Mouse (Mus musculus): Measurements from ENCODE around the gene Bcat2. TPM values are rescaled to one million over a fixed set of nuclear protein-coding genes. Genes with fewer than 3 reads are reported as not detected.

Bcat2 gene
- polyA plus RNA-seq, 1 experiment: 87.0 TPM

DNA sequence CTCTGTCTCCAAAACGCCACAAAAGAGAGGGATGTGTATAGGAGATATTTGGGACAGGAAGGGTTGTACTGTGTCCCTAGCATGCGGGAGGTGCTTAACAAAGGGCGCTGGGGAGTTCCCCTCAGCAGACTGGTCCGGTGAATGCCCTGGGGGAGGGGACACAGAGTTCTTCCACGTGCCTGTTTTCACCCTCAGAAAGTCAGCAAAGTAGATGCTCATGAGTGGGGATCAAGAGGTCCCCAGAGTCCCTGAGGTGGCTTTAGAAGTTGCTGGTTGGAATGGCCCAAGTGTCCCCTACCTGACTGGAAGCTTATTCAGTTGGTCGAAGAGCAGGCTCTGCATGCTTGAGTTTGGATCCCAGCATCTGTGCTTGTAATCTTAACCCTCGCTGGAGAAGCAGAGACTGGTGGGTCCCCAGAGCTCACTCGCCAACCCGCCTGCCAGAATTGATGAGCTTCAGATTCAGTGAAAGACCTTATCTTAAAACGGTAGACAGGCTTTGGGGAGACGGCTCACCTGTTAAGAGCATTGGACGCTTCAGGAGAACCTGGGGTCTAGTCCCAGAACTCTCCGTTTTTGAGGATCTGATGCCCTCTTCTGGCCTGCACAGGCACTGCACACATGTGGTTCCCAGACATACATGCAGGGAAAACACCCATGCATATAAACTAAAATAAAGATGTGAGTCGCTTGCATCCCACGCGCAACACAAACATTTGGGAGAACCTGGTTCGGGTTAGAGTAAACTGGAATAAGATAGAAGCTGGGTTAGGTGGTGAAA lies 8.9 kb upstream of the Bcat2 start:
- Histone ChIP-seq H3K4me3 (ENCODE audit: insufficient read depth, low read length) (no peak overlapping the region), H3K27ac (ENCODE audit: insufficient read depth, low read depth, low read length) (no peak overlapping the region)

DNA sequence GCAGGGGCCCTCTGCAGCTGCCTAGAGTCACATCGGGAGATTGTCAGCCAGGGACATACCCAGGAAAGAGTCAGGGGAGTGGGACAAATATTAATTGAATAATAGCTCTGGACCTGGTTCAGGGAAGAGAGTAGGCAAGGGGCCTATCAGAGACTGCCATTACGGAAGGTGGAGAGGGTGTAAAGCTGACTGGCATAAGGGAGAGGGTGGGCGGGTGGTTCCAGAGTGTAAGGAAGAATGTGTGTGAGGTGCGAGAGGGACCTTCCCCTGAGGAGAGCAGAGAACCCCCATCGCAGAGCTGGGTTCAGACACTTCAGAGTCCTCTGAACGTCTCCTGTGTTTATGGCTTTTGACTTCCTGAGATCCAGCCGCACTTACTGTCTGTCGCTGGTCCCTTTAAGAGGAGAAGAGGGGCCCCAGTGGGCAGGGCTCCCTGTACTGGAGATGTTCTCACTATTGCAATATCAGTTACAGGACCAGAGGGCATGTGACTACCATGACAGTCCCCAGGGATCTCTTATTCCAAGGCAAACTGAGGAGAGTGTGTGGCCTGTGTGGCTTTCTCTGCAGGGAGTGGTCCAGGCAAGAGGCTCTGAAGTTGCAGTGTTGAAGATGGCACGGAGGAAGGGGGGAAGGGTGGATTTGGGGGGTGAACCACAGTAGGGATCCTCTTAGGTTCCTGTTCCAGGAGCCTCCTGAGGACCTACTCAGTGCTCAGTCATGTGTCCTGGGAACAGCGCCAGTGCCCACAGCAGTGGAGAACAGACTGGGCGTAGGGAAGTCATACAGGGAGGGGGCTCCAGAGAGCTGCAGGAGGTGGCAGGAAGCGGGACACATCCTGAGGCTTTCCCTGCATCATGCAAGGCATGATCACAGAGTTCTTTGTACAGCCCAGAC lies 8.1 kb upstream of the Bcat2 start:
- H3K4me3 ChIP-seq (ENCODE audit: insufficient read depth, low read length): no peak overlapping the region
- H3K4me1 ChIP-seq (ENCODE audit: control insufficient read depth, insufficient read depth, low read length): peaks cover 29% of the 10 kb centered on the region
- TF ChIP-seq CTCF (IDR thresholded peaks at IDR 0.05; ENCODE audit: low read depth, low read length): no peak
- no peak for TF ChIP-seq POLR2A (IDR thresholded peaks at IDR 0.05; ENCODE audit: borderline replicate concordance, low read depth, low read length)
- peak overlapping the region; percentile 63 for H3K27ac ChIP-seq (ENCODE audit: insufficient read depth, low read depth, low read length)

More for the DNA sequence above, 8.9 kb upstream of the Bcat2 start:
- no peak for TF ChIP-seq POLR2A (IDR thresholded peaks at IDR 0.05; ENCODE audit: borderline replicate concordance, low read depth, low read length)
- TF ChIP-seq CTCF (IDR thresholded peaks at IDR 0.05; ENCODE audit: low read depth, low read length): peak; percentile 86
- H3K4me1 ChIP-seq (ENCODE audit: control insufficient read depth, insufficient read depth, low read length): peaks cover 27% of the 10 kb centered on the region

DNA sequence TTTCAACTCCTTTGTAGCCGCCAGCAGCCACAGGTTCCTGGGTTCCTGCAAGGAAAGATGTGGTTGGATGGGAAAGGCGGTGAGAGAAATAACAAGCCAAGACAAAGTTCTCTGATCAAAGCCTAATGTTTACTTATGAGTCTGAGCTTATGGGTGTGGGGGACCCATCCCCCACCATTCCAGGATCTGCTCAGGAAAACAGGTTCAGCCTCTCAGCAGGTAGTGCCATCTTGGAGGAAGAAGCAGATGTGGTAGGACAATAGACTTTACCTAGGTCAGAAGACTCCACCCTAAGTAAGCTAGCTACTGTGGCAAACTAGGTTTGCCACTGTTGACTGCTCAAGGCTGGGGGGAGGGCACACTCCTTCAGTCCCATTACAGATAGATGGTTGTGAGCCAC lies 5.1 kb upstream of the Bcat2 start:
- Histone ChIP-seq H3K4me3 (ENCODE audit: insufficient read depth, low read length) (no peak overlapping the region), H3K27ac (ENCODE audit: insufficient read depth, low read depth, low read length) (no peak overlapping the region), H3K4me1 (ENCODE audit: control insufficient read depth, insufficient read depth, low read length) (peaks cover 40% of the 10 kb centered on the region)
- TF ChIP-seq CTCF (IDR thresholded peaks at IDR 0.05; ENCODE audit: low read depth, low read length): no peak
- no peak for TF ChIP-seq POLR2A (IDR thresholded peaks at IDR 0.05; ENCODE audit: borderline replicate concordance, low read depth, low read length)

DNA sequence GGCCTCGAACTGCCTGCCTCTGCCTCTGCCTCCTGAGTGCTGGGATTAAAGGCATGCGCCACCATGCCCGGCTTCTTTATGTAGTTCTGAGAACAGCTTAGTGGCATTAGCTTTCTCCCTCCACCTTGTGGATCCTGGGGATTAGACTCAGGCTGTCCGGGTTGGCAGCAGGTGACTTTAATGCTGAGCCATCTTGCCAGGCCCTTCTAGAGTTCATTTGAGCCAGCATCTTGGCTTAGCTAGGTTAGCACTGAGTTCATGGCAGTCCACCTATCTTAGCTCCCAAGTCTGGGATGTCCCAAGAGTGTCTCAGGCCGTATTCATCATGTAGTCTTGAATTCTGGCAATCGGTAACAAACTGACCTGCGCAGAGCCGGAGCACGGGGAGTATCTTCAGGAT lies 4.5 kb upstream of the Bcat2 start:
- peaks cover 39% of the 10 kb centered on the region for H3K4me1 ChIP-seq (ENCODE audit: control insufficient read depth, insufficient read depth, low read length)
- no peak overlapping the region for H3K4me3 ChIP-seq (ENCODE audit: insufficient read depth, low read length)
- H3K27ac ChIP-seq (ENCODE audit: insufficient read depth, low read depth, low read length): no peak overlapping the region
- TF ChIP-seq CTCF (IDR thresholded peaks at IDR 0.05; ENCODE audit: low read depth, low read length) (no peak), POLR2A (IDR thresholded peaks at IDR 0.05; ENCODE audit: borderline replicate concordance, low read depth, low read length) (no peak)

DNA sequence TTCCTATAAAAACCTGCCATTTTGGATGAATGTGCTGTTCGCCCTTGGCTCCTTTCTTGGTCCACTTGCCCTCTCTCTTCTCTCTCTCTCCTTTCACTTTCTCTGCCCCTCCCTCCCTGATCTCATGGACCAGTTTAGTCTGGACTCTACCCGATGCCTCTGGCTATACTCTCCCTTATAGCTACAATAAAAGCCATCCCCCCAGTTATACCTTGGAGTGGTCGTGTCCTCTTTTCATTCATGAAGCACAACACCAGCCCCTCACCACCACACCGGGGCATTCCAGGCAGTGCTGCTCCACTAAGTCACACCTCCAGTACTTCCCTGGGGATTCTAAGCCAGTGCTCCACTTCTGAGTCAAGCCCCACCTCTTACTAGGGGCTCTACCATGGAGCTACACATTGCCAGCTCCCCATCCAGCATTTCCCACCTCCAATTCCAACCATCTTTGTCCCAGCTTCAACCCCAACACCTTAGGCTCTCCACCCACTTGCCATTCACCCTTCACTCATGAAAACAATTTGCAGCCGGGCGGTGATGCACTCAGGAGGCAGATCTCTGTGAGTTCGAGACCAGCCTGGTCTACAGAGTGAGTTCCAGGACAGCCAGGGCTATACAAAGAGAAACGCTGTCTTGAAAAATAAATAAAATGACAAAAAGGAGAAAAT lies 2.7 kb upstream of the Bcat2 start:
- H3K4me1 ChIP-seq (ENCODE audit: control insufficient read depth, insufficient read depth, low read length): peaks cover 38% of the 10 kb centered on the region
- TF ChIP-seq CTCF (IDR thresholded peaks at IDR 0.05; ENCODE audit: low read depth, low read length) (no peak), POLR2A (IDR thresholded peaks at IDR 0.05; ENCODE audit: borderline replicate concordance, low read depth, low read length) (no peak)
- no peak overlapping the region for H3K4me3 ChIP-seq (ENCODE audit: insufficient read depth, low read length)
- peak overlapping the region; percentile 79 for H3K27ac ChIP-seq (ENCODE audit: insufficient read depth, low read depth, low read length)

DNA sequence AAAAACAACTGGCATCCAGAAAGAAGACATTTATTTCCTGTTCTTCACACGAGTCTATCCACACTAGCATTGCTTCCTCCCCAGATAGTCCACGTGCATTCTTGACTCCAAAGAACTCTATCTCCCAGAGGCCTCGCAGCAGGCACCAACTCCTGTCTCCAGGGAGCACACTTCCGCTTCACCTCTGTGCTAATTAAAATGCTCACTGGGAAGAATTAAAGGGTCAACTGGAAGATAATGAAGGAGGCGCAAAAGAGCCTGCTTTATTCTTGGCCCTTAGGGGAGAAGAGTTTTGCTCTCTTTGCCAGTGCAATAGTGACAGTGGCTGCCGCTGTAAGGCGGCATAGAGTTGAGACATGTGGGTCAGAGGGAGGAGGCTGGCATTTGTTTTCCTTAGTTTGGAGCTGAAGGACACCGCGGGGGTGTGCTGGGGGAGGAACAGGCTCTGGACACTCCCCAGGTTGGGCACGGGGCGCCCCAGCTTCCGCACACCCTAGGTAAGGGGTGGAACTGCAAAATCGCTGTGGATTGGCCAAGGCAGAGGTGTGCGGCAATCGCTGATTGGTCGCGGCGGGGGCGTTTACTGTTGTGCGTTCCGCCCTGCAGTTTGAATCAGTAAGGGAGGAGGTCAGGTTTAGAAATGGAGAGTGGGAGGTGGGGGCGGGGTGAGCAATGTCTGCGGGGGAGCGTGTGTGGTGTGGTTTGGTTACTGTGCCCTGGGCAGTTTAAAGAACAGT lies 2.0 kb upstream of the Bcat2 start:
- TF ChIP-seq POLR2A (IDR thresholded peaks at IDR 0.05; ENCODE audit: borderline replicate concordance, low read depth, low read length): no peak
- TF ChIP-seq CTCF (IDR thresholded peaks at IDR 0.05; ENCODE audit: low read depth, low read length): no peak
- peaks cover 38% of the 10 kb centered on the region for H3K4me1 ChIP-seq (ENCODE audit: control insufficient read depth, insufficient read depth, low read length)
- H3K27ac ChIP-seq (ENCODE audit: insufficient read depth, low read depth, low read length): peak overlapping the region; percentile 79
- peak overlapping the region; percentile 49 for H3K4me3 ChIP-seq (ENCODE audit: insufficient read depth, low read length)

DNA sequence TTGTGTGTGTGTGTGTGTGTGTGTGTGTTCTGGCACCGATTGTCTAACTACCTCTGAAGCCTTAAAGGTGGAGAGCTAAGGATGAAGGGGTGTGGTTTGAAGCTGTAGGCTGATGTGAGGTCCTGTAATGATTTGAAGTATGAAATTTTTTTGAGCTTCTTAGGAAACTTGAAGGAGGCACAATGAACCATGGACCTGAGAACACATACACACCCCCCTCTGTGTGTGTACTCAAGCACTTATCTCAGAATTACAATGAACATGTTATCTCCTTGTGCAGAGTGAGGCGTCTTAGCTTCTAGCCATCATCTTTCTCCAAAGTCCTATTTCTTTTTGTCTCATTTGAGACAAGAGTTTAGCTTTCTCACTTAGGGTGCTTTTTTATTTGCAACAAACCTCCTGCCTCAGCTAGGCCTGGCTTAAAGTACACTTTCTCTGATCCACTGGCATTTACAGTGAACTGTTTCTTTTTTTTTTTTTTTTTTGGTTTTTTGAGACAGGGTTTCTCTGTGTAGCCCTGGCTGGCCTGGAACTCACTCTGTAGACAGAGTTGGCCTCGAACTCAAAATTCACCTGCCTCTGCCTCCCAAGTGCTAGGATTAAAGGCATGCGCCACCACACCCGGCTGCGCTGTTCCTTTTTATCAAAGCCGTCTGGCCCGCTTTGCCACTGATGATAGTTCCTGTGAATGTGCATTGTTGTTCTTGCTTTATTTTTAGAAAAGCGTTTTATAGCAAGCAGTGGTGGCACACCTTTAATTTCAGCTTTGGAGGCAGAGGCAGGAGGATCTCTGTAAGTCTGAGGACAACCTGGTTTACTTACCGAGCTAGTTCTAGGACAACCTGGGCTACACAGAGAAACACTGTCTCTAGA lies 1.1 kb upstream of the Bcat2 start:
- peak overlapping the region; percentile 55 for H3K27ac ChIP-seq (ENCODE audit: insufficient read depth, low read depth, low read length)
- peak overlapping the region; percentile 39 for H3K4me3 ChIP-seq (ENCODE audit: insufficient read depth, low read length)
- no peak for TF ChIP-seq POLR2A (IDR thresholded peaks at IDR 0.05; ENCODE audit: borderline replicate concordance, low read depth, low read length)
- no peak for TF ChIP-seq CTCF (IDR thresholded peaks at IDR 0.05; ENCODE audit: low read depth, low read length)
- peaks cover 39% of the 10 kb centered on the region for H3K4me1 ChIP-seq (ENCODE audit: control insufficient read depth, insufficient read depth, low read length)

DNA sequence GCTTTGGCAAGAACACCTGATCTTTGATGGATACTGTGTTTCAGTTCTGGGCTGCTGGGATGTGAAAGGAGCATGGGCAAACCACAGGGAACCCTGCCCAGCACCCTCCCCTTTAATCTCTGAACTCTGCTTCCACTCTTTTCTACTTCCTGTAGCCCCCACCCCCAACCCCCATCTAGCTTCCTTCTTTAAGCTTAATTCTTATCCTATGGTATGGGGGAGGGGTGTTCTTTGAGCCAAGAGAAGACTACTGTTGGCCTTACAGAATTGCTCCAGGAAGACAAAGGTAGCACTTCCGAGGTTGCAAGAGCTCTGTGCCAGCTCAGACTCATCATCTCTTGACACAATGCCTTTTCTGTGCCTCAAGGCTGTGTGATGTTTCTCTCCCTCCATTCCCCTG lies 2.0 kb downstream of the Bcat2 start:
- Histone ChIP-seq H3K27ac (ENCODE audit: insufficient read depth, low read depth, low read length) (no peak overlapping the region), H3K4me3 (ENCODE audit: insufficient read depth, low read length) (peak overlapping the region; percentile 82), H3K4me1 (ENCODE audit: control insufficient read depth, insufficient read depth, low read length) (peaks cover 42% of the 10 kb centered on the region)
- TF ChIP-seq POLR2A (IDR thresholded peaks at IDR 0.05; ENCODE audit: borderline replicate concordance, low read depth, low read length): no peak
- TF ChIP-seq CTCF (IDR thresholded peaks at IDR 0.05; ENCODE audit: low read depth, low read length): no peak

All from bone marrow macrophage, adult 2 months (primary cell).